Mouse (Mus musculus): Measurements from ENCODE around the gene Medag.

The Medag gene

GRCm38 (mm10) chr5:149382601-149383000 is 28.9 kb upstream of the Medag start:
- DNase-seq (ENCODE audit: low spot score in 2 of 2), result no peak

GRCm38 (mm10) chr5:149385228-149385961 is 26.2 kb upstream of the Medag start:
- DNase-seq (ENCODE audit: low spot score in 2 of 2), result no peak

- no peak for DNase-seq (ENCODE audit: low spot score in 2 of 2)
These were observed 25.2 kb upstream of the Medag start for GRCm38 (mm10) chr5:149386294-149386850.

- DNase-seq (ENCODE audit: low spot score in 2 of 2), result no peak
These were observed 22.6 kb upstream of the Medag start for GRCm38 (mm10) chr5:149388947-149389346.

GRCm38 (mm10) chr5:149389548-149390211 is 21.9 kb upstream of the Medag start:
- DNase-seq (ENCODE audit: low spot score in 2 of 2), result no peak

- DNase-seq (ENCODE audit: low spot score in 2 of 2), result no peak
These were observed 19.8 kb upstream of the Medag start for GRCm38 (mm10) chr5:149391574-149392375.

GRCm38 (mm10) chr5:149392420-149392988 is 19.0 kb upstream of the Medag start:
- DNase-seq (ENCODE audit: low spot score in 2 of 2), result no peak

- DNase-seq (ENCODE audit: low spot score in 2 of 2), result peak; percentile 49 to 62
These were observed 10.0 kb upstream of the Medag start for GRCm38 (mm10) chr5:149401446-149401975.

- no peak for DNase-seq (ENCODE audit: low spot score in 2 of 2)
These were observed 9.5 kb upstream of the Medag start for GRCm38 (mm10) chr5:149402029-149402428.

GRCm38 (mm10) chr5:149403386-149403785 is 8.2 kb upstream of the Medag start:
- no peak for DNase-seq (ENCODE audit: low spot score in 2 of 2)

- no peak for DNase-seq (ENCODE audit: low spot score in 2 of 2)
These were observed 6.8 kb upstream of the Medag start for GRCm38 (mm10) chr5:149404710-149405109.

GRCm38 (mm10) chr5:149406791-149407276 is 4.7 kb upstream of the Medag start:
- DNase-seq (ENCODE audit: low spot score in 2 of 2), result no peak

- DNase-seq (ENCODE audit: low spot score in 2 of 2), result no peak
These were observed 2.0 kb upstream of the Medag start for GRCm38 (mm10) chr5:149409502-149409901.

- no peak for DNase-seq (ENCODE audit: low spot score in 2 of 2)
These were observed 636 bp downstream of the Medag start for GRCm38 (mm10) chr5:149412194-149412575.

- DNase-seq (ENCODE audit: low spot score in 2 of 2), result no peak
These were observed 1.1 kb downstream of the Medag start for GRCm38 (mm10) chr5:149412671-149413070.

- no peak for DNase-seq (ENCODE audit: low spot score in 2 of 2)
These were observed 3.0 kb downstream of the Medag start for GRCm38 (mm10) chr5:149414369-149415167.

GRCm38 (mm10) chr5:149417381-149417780 is 5.8 kb downstream of the Medag start:
- DNase-seq (ENCODE audit: low spot score in 2 of 2), result peak in 1 of 2 experiments; percentile 56

- DNase-seq (ENCODE audit: low spot score in 2 of 2), result no peak
These were observed 15.0 kb downstream of the Medag start for GRCm38 (mm10) chr5:149426525-149426924.

- DNase-seq (ENCODE audit: low spot score in 2 of 2), result peak in 1 of 2 experiments; percentile 31
These were observed 15.9 kb downstream of the Medag start for GRCm38 (mm10) chr5:149427277-149428060.

GRCm38 (mm10) chr5:149428347-149428746 is 16.8 kb downstream of the Medag start:
- DNase-seq (ENCODE audit: low spot score in 2 of 2), result peak; percentile 78 to 83

Measured in thymus, postnatal 10 days (tissue).